Mouse (Mus musculus) cerebellum, adult 2 months (tissue): ENCODE measurements around the gene Sarnp.

Experiments used
- CTCF ChIP-seq: fragments of 200-500 bp; IDR thresholded peaks from 2 replicates; pipeline ENCODE4 v1.5.1; 2011; ENCODE audit warnings: low read depth, mild to moderate bottlenecking, control low read depth, low read length, moderate library complexity, borderline replicate concordance; ENCODE audit not compliant: insufficient read depth
- POLR2A ChIP-seq: fragments of 200-500 bp; IDR thresholded peaks from 2 replicates; pipeline ENCODE4 v1.6.1; 2011; ENCODE audit warnings: low read length, control low read depth, borderline replicate concordance; ENCODE audit not compliant: insufficient read depth

DNA sequence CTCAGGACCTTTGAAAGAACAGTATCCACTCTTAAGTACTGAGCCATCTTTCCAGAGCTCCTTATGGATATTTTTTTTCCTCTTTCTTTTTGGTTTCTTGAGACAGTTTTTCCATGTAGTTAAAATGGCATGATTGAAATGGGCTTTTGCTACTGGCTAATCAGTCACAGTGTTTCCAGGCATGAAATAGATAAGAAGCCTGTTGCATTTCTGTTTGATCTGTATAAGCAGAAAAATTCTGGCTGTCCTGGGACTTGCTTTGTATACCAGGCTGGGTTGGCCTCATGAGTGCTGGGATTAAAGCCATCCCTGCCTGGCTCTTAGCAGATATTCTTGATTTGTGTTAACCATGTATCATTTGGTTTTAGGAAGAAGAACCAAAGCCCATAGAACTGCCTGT, 22.3 kb downstream of the Sarnp start:
- TF ChIP-seq CTCF: no peak
- TF ChIP-seq POLR2A: no peak
